Mouse (Mus musculus) mammary gland, adult 2 months (tissue): ENCODE measurements around the gene Jmjd8. TPM values are rescaled to one million over a fixed set of nuclear protein-coding genes. Genes with fewer than 3 reads are reported as not detected.

Experiments
- polyA plus RNA-seq: library from polyadenylated mRNA; depleted of rRNA; stranded (reverse); fragments of >200 nt; gene quantifications from 2 replicates; pipeline ENCODE4 v1.2.3, GENCODE M21; 2012; ENCODE audit warnings: low replicate concordance; rRNA removed

The Jmjd8 gene
- polyA plus RNA-seq, 1 experiment = 97.4 TPM

Other genes starting within 250 kb of the Jmjd8 start
- 25.5 and 38.9 TPM in 2 replicates for gene Lmf1, start 249.8 kb upstream of the Jmjd8 start, polyA plus RNA-seq
- gene Gng13, start 111.7 kb upstream of the Jmjd8 start, polyA plus RNA-seq = not detected in 2 replicates
- 4.7 and 6.1 TPM in 2 replicates for gene Chtf18, start 101.4 kb upstream of the Jmjd8 start, polyA plus RNA-seq
- 41.7 and 54.2 TPM in 2 replicates for gene Rpusd1, start 101.2 kb upstream of the Jmjd8 start, polyA plus RNA-seq
- 0.14 and 0.17 TPM in 2 replicates for gene Mslnl, start 92.8 kb upstream of the Jmjd8 start, polyA plus RNA-seq
- gene Msln, start 74.5 kb upstream of the Jmjd8 start, polyA plus RNA-seq = 0.10 and 0.33 TPM in 2 replicates
- gene Narfl, start 55.1 kb upstream of the Jmjd8 start, polyA plus RNA-seq = 20.4 and 28.7 TPM in 2 replicates
- 36.0 and 41.6 TPM in 2 replicates for gene Haghl, start 43.2 kb upstream of the Jmjd8 start, polyA plus RNA-seq
- not detected in 2 replicates for gene Ccdc78, start 42.3 kb upstream of the Jmjd8 start, polyA plus RNA-seq
- 114 and 133 TPM in 2 replicates for gene Fam173a, start 36.0 kb upstream of the Jmjd8 start, polyA plus RNA-seq
- 0.88 TPM in 1 of 2 replicates, not detected in the other for gene AC134908.4, start 33.2 kb upstream of the Jmjd8 start, polyA plus RNA-seq
- 35.1 and 74.2 TPM in 2 replicates for gene Metrn, start 31.7 kb upstream of the Jmjd8 start, polyA plus RNA-seq
- gene Fbxl16, start 19.8 kb upstream of the Jmjd8 start, polyA plus RNA-seq = 0.97 and 1.1 TPM in 2 replicates
- gene Wdr24, start 5.2 kb upstream of the Jmjd8 start, polyA plus RNA-seq = 41.0 and 41.4 TPM in 2 replicates
- 122 and 125 TPM in 2 replicates for gene Stub1, start 4.5 kb downstream of the Jmjd8 start, polyA plus RNA-seq
- 44.8 and 79.9 TPM in 2 replicates for gene Rhbdl1, start 8.4 kb downstream of the Jmjd8 start, polyA plus RNA-seq
- 63.0 and 78.8 TPM in 2 replicates for gene Gm20683, start 12.9 kb downstream of the Jmjd8 start, polyA plus RNA-seq
- gene Rhot2, start 16.0 kb downstream of the Jmjd8 start, polyA plus RNA-seq = 85.6 and 87.3 TPM in 2 replicates
- 34.5 and 41.1 TPM in 2 replicates for gene Wdr90, start 32.6 kb downstream of the Jmjd8 start, polyA plus RNA-seq
- gene Mcrip2, start 39.9 kb downstream of the Jmjd8 start, polyA plus RNA-seq = 102 and 244 TPM in 2 replicates
- 71.6 and 142 TPM in 2 replicates for gene Mettl26, start 46.2 kb downstream of the Jmjd8 start, polyA plus RNA-seq
- 0.98 and 1.3 TPM in 2 replicates for gene Wfikkn1, start 52.0 kb downstream of the Jmjd8 start, polyA plus RNA-seq
- 36.1 and 46.6 TPM in 2 replicates for gene Rab40c, start 90.9 kb downstream of the Jmjd8 start, polyA plus RNA-seq
- 132 and 209 TPM in 2 replicates for gene Pigq, start 116.1 kb downstream of the Jmjd8 start, polyA plus RNA-seq
- not detected in 2 replicates for gene Nhlrc4, start 116.1 kb downstream of the Jmjd8 start, polyA plus RNA-seq
- gene A930017K11Rik, start 123.7 kb downstream of the Jmjd8 start, polyA plus RNA-seq = 0.05 TPM in 1 of 2 replicates, not detected in the other
- 36.5 and 53.9 TPM in 2 replicates for gene Capn15, start 156.9 kb downstream of the Jmjd8 start, polyA plus RNA-seq
- 27.5 and 39.5 TPM in 2 replicates for gene Rab11fip3, start 240.7 kb downstream of the Jmjd8 start, polyA plus RNA-seq